Mouse (Mus musculus) B cell, adult 2 months (primary cell): ENCODE results near the gene Kdelr1.
A peak's percentile ranks its signal among the peaks of the same experiment; 100 is the strongest.

ENCODE experiments used
- DNase-seq, 2 experiments: peaks; one replicate each; pipeline ENCODE4 v3.0.0; 2022

Kdelr1 gene

GRCm38 (mm10) chr7:45917004-45917704, 44.6 kb downstream of the Kdelr1 start:
- DNase-seq = no peak

- no peak for DNase-seq
Observed at GRCm38 (mm10) chr7:45917926-45918325, 45.4 kb downstream of the Kdelr1 start.

DNA sequence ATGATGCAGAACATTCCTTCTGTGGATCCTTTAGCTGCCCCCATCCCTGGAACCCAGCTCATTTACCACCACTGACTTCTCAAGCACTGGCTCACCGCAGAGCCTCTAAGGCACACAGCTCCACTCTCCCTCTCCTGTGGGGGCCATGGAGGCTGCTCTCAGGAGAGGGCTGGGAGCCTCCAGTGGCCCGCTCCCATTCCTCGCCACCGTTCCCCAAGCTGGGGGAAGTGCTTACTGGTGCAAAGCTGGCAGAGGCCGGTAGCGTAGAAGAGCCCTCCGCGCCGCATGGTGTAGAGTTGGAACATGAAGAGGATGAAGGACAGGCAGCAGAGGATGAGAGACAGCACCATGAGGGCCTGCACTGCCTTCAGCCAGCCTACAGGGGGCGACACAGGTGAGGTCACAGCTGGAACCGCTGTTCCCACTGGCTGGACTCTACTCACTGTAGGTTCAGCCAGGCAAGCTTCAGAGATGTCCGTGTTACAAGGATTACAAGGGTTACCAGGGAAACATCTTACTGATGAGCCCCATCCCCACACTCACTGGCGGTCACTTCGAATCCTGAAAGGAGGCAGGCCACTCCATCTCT, 46.6 kb downstream of the Kdelr1 start:
- peak; percentile 73 for DNase-seq

DNA sequence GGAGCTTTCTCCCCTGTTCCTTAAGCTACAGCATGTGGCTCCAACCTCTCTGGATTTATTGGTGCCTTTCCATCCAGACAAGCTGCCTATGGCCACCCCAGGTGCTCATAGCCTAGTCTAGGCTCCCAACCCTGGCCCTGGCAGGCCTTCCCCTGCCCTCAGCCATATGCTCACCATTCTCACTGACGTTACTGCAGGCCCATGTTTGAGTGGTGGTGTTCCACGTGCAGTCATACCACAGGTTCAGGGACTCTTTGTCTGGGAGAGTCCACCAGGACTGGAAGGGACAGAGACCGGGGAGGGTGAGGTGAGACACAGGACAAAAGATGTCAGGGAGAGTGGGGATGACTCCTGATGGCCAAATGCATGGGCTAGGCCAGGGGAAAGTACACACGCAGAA, 47.2 kb downstream of the Kdelr1 start:
- DNase-seq = peak in 1 of 2 experiments; percentile 16

DNA sequence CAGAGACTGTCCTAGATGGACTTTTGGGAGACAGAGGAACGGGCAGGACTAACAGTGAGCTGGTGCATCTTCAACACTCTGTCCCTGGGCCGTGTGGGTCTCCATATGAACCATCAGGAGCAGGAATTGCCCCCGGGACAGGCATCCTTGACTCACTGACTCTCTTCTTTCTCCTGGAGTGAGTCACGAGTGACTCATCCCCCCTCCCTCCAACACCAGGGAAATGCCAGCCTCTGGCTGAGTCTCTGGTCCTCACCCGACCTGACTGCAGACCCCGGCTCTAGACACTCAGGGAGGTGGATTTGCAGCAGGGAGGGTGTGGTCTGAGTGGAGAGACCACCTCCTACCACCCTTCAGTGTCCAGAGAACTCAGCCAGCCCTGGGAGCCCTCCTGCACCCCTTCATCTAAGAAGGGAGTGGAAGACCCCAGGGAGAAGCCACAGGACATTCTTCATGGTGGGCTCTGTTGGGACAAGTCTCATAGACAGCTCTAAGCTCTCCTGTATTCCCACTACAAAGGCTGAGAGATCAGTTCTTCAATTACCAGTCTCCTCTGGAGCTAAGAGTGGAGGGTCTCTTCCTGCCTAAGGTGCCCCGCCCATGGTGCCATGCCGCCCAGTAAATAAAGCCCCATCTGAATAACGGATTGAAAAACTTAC, 48.1 kb downstream of the Kdelr1 start:
- peak in 1 of 2 experiments; percentile 43 for DNase-seq

DNA sequence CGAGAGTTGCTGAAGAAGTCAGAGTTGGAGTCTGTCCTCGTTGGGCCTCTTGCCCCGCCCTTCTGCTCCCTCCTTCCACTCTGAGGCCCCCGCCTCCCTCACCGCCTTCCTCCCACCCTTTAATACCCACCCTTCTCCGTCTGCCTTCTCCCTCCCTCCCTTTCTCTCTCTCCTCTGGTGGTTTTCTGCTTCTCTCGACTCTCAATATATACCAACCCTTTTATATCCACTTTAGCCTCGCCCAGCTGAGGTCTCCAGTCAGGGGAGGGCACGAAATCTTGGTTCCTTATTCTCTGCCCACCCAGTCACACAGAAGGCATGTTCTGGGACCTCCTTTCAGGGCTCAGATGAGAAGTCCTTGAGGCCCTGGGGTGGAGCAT, 48.7 kb downstream of the Kdelr1 start, which contains the start of gene Emp3:
Gene Emp3 (minus strand): TSS at position 163 of the 380 bp plus-strand sequence.
- peak; percentile 77 to 81 for DNase-seq

- DNase-seq = peak; percentile 29 to 34
Observed at GRCm38 (mm10) chr7:45921950-45922600, 49.5 kb downstream of the Kdelr1 start.

- peak; percentile 95 for DNase-seq
Observed at GRCm38 (mm10) chr7:45922928-45923761, 50.6 kb downstream of the Kdelr1 start.

GRCm38 (mm10) chr7:45923762-45924428, 51.3 kb downstream of the Kdelr1 start, which contains the start of gene Ccdc114:
Gene Ccdc114 (plus strand): TSS chr7:45924072.
- peak; percentile 69 to 71 for DNase-seq

DNA sequence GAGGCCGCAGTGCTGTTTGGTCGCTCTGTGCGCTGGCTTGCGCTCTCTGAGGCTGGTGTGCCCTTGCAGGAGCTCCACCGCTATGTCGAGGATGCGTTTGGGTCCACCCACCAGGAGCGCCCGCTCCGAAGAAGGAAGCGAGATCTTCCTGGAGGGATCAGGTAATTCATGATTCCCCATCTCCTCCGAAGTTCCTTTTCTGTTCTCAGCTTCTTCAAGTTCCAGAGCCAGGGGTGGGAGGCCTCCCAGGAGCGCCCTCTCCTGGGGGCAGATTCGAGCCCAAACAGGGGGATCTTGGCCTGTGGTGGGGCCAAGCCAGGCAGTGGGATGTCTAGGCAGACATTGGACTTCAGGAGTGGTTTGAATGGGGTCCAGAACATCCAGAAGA, 51.9 kb downstream of the Kdelr1 start:
- peak; percentile 59 to 64 for DNase-seq

DNA sequence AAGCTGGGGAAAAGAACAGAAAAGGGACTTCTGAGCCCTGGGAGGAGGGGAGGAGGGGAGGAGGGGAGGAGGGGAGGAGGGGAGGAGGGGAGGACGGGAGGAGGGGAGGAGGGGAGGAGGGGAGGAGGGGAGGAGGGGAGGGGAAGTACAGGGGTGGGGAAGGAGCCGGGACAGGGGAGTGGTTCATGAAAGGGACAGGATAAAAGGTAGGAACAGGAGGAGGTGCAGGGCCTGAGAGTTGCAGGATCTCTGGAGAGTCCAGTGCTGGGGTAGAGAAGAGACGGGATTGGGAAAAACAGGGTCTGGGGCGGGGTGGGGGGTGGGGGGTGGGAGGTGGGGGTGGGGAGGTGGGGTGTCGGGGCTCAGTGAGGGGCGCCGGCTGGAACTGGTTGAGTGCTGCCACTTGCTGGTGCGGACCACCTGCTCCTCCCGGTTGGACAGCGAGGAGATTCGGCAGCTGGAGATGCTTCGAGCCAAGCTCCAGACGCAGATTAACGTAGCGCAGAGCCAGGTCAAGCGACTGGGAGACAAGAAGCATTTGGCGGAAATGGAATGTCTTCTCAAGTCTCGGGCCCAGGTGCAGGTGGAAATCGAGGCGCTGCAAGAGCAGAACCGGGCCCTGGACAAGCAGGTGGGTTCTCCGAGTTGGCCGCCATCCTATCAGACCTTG, 56.2 kb downstream of the Kdelr1 start:
- DNase-seq = no peak

- no peak for DNase-seq
Observed at GRCm38 (mm10) chr7:45929688-45930087, 57.1 kb downstream of the Kdelr1 start.
